Mouse (Mus musculus) heart, adult 9 months (tissue): ENCODE results near the gene Kcnq1.

Experiments used
- DNase-seq, 2 experiments: peaks; one replicate each; pipeline ENCODE4 v3.0.0; 2022; ENCODE audit warnings: low spot score in 2 of 2

Gene Kcnq1

GRCm38 (mm10) chr7:143310847-143311246, 204.7 kb downstream of the Kcnq1 start:
- DNase-seq = no peak

- DNase-seq = no peak
Observed at GRCm38 (mm10) chr7:143311471-143311870, 205.3 kb downstream of the Kcnq1 start.

DNA sequence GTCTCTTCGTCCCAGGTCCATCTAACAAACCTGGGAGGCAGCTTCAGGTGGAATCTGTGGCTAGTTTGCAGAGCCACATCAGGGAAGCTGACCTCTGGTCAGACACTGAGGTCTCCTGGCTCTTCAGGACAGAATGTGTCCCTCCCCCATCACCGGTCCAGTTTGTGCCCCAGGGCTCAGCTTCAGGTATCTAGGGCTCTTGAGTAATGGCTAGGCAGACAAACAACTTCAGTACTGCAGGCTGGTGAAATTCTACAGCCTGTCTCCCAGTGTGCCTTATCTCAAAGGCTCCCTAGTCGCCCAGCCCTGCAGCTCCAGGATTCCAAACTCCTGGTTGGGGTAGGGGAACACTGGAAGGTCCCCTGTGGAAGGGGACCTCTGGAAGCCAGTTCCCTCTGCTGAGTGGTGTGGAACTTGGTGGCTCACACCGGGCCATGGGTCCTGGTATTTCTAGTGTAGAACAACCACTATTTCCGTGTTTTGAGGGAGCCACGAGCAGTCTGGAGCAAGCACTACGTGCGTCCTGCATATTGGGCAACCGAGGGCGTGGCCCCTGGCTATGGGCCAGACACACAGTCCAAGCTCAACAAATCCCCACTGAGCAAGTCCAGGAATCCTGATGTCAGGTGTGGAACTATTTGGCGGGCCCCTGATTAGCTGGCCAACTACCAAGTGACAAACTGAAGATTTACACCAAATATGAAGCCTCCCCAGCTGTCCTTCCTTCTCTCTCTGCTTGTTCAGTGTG, 207.6 kb downstream of the Kcnq1 start:
- peak; percentile 72 to 85 for DNase-seq

- DNase-seq = no peak
Observed at GRCm38 (mm10) chr7:143318512-143318911, 212.3 kb downstream of the Kcnq1 start.

- DNase-seq = peak; percentile 13 to 21
Observed at GRCm38 (mm10) chr7:143320367-143320766, 214.2 kb downstream of the Kcnq1 start.

DNA sequence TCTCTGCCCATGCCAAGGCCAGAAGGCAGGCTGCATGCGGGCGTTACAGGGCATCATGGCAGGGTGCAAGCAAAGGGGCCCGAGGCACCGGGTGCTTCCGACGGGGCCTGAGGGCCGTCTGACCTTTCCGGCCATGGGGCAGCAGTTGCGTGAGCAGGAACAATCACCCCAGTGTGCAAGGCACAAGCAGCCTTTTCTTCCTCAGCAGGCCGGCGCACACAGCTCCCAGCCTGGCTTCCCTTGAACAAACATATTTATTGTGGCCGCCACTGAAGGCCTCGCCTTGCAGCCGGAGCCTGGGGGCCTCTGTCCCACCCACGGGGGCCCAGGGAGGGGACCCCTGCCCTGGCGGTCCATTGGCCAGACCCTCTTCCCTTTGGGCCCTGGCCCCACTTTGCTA, 218.9 kb downstream of the Kcnq1 start:
- no peak for DNase-seq

DNA sequence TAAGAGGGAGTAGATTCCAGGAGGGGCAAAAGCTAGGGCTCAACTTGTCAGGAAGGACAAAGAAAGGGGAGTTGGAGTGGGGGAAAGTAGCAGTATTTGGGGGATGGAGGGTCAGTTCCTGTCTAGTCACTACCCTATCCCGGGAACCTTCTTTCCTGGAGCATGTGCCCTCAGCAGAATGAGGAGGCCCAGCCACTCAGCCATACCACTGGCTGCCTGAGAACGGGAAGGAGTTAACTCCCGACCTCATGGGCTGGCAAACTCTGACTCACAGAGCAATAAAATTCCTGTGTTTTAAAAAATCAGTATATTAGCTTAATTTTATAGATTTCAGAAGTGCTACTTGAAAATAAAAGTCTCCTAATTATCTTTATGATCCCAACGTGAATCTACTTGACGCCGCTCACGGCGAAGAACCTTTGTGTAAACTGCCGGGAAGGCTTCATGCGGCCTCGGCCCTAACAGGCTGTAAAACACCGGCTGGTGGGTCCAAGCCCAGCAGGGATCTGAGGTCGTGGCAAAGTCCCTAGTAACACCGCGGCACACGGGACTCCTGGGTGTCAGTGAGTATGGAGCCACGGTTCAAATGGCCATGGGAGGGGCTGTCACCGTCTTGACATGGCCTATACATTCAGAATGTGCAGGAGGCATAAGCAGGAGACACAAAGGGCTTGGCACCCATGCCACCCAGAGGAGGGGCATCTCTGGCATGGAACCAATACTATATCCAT, 222.2 kb downstream of the Kcnq1 start:
- DNase-seq = no peak

GRCm38 (mm10) chr7:143329110-143329810, 223.1 kb downstream of the Kcnq1 start:
- no peak for DNase-seq

- DNase-seq = no peak
Observed at GRCm38 (mm10) chr7:143333040-143333439, 226.9 kb downstream of the Kcnq1 start.

DNA sequence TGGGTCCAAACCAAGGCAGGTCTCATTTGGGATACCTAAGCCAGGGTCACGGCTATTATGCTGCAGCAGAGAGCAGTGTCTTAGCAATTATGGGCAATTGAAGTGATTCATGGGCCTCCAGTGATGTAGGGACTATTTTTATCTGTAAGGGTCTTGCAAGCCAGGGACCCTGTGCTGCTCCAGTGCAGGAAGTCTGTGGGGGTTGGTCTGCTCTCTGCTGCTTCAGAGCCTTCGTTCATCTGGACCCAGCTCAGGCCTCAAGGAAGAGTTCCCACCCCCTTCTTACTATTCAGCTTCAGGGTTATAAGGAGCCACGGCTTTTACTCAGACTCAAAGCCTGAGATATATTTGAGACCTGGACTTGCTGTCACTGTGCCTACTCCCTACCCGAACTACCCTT, 227.4 kb downstream of the Kcnq1 start:
- DNase-seq = no peak

GRCm38 (mm10) chr7:143338690-143339089, 232.5 kb downstream of the Kcnq1 start:
- DNase-seq = no peak

- DNase-seq = no peak
Observed at GRCm38 (mm10) chr7:143340601-143341281, 234.6 kb downstream of the Kcnq1 start.

DNA sequence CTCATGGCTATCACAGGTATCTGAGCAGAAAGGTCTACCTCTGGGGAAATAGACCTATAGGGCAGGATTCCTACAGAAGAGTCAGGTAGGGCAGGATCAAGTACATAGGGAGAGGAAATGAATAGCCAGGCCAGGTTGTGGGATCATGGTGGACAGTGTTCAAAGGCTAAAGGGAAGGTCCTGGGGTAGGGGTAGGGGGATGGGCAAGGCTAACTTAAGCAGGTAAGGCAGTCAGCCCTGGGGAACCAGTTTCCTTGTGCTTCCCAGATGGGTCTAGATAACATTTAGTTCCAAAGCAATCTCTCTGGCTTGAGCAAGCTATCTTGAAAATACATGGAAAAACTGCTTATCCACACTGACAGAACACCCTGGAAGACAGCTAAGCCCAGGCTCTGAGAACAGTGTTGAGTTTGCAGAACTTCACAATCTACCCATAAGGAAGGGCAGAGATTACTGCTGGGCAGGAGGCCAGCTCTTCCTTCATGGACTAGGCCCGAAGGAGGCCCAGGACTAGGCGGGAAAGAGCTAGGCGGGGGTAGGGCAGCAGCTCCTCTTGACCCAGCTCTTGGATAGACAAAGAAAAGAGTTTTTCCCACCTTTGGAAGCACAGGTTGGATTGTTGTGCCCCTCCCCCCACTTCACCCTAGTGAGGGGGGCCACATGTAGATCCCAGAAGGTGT, 235.3 kb downstream of the Kcnq1 start:
- DNase-seq = no peak

- no peak for DNase-seq
Observed at GRCm38 (mm10) chr7:143343781-143344306, 237.7 kb downstream of the Kcnq1 start.

DNA sequence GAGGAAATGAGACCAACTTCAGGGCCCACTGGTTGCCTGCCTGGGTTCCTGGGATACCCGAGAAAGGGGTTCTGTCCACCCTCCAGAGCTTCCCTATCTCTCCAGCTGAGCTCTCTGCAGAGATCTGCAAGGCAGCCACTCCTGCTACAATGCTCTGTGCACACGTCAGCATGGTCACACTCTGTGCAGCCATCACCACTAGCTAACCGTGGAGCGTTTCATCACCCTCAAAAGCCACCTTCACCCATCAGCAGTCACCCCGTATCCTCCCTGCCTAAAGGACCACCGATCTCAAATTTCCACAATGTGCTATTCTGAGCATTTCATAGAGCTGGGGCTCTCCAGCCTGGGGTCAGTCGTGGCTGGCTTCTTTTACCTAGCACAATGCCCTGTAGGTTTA, 243.1 kb downstream of the Kcnq1 start:
- DNase-seq = no peak

DNA sequence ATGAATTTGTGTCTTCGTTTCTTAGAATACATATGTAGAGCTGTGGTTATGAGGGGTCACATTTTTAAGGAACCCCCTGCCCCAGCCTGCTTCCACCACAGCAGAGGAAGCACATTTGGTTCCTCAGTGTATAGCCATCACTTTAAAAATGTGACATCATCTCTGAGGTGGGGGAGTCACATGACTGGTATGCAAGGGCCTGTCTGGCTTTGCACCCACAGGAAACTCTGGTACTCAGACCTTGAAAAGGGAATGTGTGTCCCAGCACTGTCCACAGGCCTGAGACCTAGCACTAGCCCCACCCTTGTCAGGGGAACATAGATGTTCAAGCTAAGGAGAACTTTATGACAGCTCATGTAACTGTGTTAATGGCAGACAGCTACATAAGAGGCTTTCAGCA, 243.7 kb downstream of the Kcnq1 start:
- no peak for DNase-seq

- no peak for DNase-seq
Observed at GRCm38 (mm10) chr7:143355831-143356230, 249.7 kb downstream of the Kcnq1 start.

- no peak for DNase-seq
Observed at GRCm38 (mm10) chr7:143357109-143357508, 250.9 kb downstream of the Kcnq1 start.

DNA sequence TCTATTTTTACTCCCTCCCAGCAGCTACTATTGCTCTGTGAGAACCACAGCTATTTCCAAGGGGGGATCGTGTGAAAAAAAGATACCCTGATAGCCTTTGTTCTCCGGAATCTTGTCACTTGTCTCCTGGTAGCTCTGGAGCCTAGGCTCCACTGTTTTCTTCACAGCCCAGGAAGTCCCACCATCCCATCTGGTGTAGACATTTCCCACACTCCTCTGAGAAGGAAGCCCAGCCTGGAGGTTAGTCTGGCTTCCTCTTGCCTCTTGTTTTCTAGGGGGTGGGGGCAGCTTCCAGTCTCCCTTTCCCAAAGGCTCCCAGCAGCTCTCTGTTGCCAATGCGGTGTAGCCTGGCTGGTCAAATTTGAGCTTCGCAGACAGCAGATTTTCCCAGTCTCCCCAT, 251.7 kb downstream of the Kcnq1 start:
- no peak for DNase-seq

GRCm38 (mm10) chr7:143359762-143360161, 253.6 kb downstream of the Kcnq1 start:
- DNase-seq = no peak

DNA sequence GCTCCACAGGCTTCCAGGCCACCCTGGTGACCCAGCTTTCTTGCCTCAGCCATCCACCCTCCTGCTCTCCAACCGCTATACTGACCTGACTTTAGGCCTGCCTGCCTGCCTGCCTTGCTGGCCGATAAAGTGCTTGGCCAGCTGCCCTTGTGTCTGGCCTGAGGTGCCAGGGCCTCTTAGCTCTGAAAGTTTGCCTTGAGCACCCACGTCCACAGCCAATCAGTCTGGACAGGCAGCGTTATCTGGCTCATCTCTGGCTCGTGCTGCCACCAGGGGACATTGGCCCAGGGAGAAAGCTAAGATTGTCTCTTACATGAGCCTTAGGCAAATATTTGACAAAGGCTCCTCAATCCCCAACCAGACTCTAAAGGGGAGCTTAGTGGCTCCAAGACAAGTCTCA, 254.6 kb downstream of the Kcnq1 start:
- DNase-seq = no peak
